Mouse (Mus musculus): ENCODE measurements at regions not wholly inside any gene's neighbourhood (a gene's known extent, or its start where the extent isn't known, plus 50 kb on each side); places are given as distances from the start of the nearest gene placed in this dataset.

DNA sequence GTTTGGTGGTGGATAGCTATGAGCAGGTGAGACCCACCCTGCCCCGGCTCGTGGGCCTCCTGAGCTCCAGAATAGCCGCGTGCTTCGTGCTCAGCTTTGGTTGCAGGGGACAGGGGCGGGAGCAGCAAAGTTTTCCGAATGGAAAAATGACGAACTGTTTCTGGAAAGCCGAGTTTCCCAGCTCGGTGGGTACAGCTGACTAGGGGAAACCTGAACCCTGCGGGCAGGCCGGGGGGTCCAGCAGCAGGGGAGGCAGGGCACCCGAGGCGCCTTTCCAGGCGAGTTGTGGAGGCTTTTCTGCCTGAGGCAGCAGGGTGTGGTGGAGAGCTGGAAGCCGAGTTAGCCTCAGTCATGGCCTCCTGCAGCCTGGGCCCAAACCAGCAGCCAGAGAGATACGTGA is 88.8 kb upstream of the 1600014C23Rik start:
- TF ChIP-seq ZC3H11A (IDR thresholded peaks at IDR 0.05; ENCODE audit: borderline replicate concordance, low read depth, low read length) (no peak), HCFC1 (IDR thresholded peaks at IDR 0.05; ENCODE audit: borderline replicate concordance, insufficient read depth, low read length) (no peak), MAFK (IDR thresholded peaks at IDR 0.05; ENCODE audit: insufficient read depth, low read depth, low read length) (no peak), CHD2 (IDR thresholded peaks at IDR 0.05; ENCODE audit: low read depth, low read length) (no peak)
